Mouse (Mus musculus) embryonic facial prominence, embryonic 10.5 days (tissue): ENCODE results near the gene Phlda3. TPM values are rescaled to one million over a fixed set of nuclear protein-coding genes. Genes with fewer than 3 reads are reported as not detected.

Source experiments
- DNase-seq: peaks from one replicate; pipeline ENCODE4 v3.0.0-alpha.2; 2017; ENCODE audit warnings: low spot score
- H3K27ac ChIP-seq: fragments of 300-500 bp; sonication (generic); replicated peaks from 2 replicates; pipeline ENCODE4 v1.5.1; 2016; ENCODE audit warnings: mild to moderate bottlenecking
- H3K27me3 ChIP-seq: fragments of 300-500 bp; sonication (generic); replicated peaks from 2 replicates; pipeline ENCODE4 v1.6.1; 2016; ENCODE audit warnings: low read depth, mild to moderate bottlenecking; ENCODE audit not compliant: poor library complexity, severe bottlenecking
- H3K36me3 ChIP-seq: fragments of 300-500 bp; sonication (generic); replicated peaks from 2 replicates; pipeline ENCODE4 v1.6.1; 2016; ENCODE audit warnings: mild to moderate bottlenecking, moderate library complexity
- H3K4me1 ChIP-seq: fragments of 300-500 bp; sonication (generic); 2 replicates; pipeline ENCODE4 v1.6.1; 2016
- H3K4me3 ChIP-seq: fragments of 300-500 bp; sonication (generic); 2 replicates; pipeline ENCODE4 v1.5.1; 2016; ENCODE audit warnings: mild to moderate bottlenecking, moderate library complexity
- H3K9me3 ChIP-seq: fragments of 300-500 bp; sonication (generic); 2 replicates; pipeline ENCODE4 v1.6.1; 2016; ENCODE audit warnings: mild to moderate bottlenecking
- WGBS: fragments of 180-500 bp; shearing (Covaris S2); methylation state at CpG from one replicate; pipeline ENCODE4 v1.1.7; 2016; 5-methylcytosine and 5-hydroxymethylcytosine counted together
- polyA plus RNA-seq: library from polyadenylated mRNA; unstranded; fragments of >200 nt; fragmentation: Nextera tagmentation; extraction: Ambion mirVana; gene quantifications from 2 replicates; pipeline ENCODE4 v1.2.1, GENCODE M21; 2016

The Phlda3 gene
- polyA plus RNA-seq, 1 experiment from 2014 or later: 32.2 TPM

GRCm38 (mm10) chr1:135731897-135732684, 33.8 kb upstream of the Phlda3 start:
- peak overlapping the region; percentile 80 for H3K27ac ChIP-seq
- H3K4me3 ChIP-seq: peak overlapping the region; percentile 21; the same call in 1 of the 2 replicates
- no peaks in the 10 kb centered on the region for H3K36me3 ChIP-seq
- peaks cover 82% of the 10 kb centered on the region for H3K4me1 ChIP-seq
- peaks cover 15% of the 10 kb centered on the region for H3K27me3 ChIP-seq
- no peaks in the 10 kb centered on the region for H3K9me3 ChIP-seq
- peak; percentile 76 for DNase-seq
- WGBS: 36% methylated on average over 11 of the region's 11 CpGs

- peak; percentile 28 for DNase-seq
- Histone ChIP-seq H3K9me3 (no peaks in the 10 kb centered on the region), H3K4me3 (no peak overlapping the region), H3K4me1 (peaks cover 76% of the 10 kb centered on the region), H3K27me3 (no peaks in the 10 kb centered on the region; the same call in 1 of the 2 replicates), H3K27ac (peak overlapping the region; percentile 86), H3K36me3 (0 out of 2 replicates have a peak, but pooled peaks cover under 1% of the 10 kb centered on the region)
- 27% methylated on average over 6 of the region's 7 CpGs for WGBS
Observed at GRCm38 (mm10) chr1:135734225-135734937, 31.5 kb upstream of the Phlda3 start.

GRCm38 (mm10) chr1:135735460-135735859, 30.5 kb upstream of the Phlda3 start:
- H3K27me3 ChIP-seq: no peaks in the 10 kb centered on the region; the same call in 1 of the 2 replicates
- H3K9me3 ChIP-seq: no peaks in the 10 kb centered on the region
- DNase-seq: peak; percentile 66
- peak overlapping the region; percentile 86 for H3K27ac ChIP-seq
- no peak overlapping the region for H3K4me3 ChIP-seq
- H3K4me1 ChIP-seq: peaks cover 73% of the 10 kb centered on the region
- WGBS: 15% methylated on average over 6 of the region's 6 CpGs
- peaks cover 7% of the 10 kb centered on the region; the same call in 1 of the 2 replicates for H3K36me3 ChIP-seq

DNA sequence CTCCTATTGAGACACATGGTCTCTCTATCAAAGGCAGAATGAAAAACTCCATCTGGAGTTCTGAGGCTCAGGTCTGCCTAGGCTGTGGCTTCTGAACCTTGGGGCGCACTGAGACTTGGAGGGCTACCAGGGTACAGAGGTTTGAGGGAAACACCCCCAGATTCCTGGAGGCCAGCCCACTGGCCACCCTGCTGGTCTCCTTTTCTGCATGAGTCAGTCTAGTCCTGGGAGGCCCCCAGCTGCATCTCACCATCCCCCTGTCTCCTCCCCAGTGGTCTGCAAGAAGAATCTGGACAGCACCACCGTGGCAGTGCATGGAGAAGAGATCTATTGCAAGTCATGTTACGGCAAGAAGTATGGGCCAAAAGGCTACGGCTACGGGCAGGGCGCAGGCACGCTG, 20.9 kb upstream of the Phlda3 start:
- WGBS: 90% methylated on average over 7 of the region's 7 CpGs
- Histone ChIP-seq H3K27ac (no peak overlapping the region), H3K9me3 (no peaks in the 10 kb centered on the region), H3K4me3 (no peak overlapping the region), H3K4me1 (peaks cover 18% of the 10 kb centered on the region), H3K36me3 (peaks cover 38% of the 10 kb centered on the region), H3K27me3 (no peaks in the 10 kb centered on the region)
- DNase-seq: no peak

GRCm38 (mm10) chr1:135746248-135746647, 19.7 kb upstream of the Phlda3 start:
- Histone ChIP-seq H3K4me3 (no peak overlapping the region), H3K4me1 (peaks cover 10% of the 10 kb centered on the region), H3K9me3 (no peaks in the 10 kb centered on the region), H3K36me3 (peaks cover 50% of the 10 kb centered on the region), H3K27me3 (no peaks in the 10 kb centered on the region), H3K27ac (no peak overlapping the region)
- no peak for DNase-seq
- 85% methylated on average over 4 of the region's 4 CpGs for WGBS

DNA sequence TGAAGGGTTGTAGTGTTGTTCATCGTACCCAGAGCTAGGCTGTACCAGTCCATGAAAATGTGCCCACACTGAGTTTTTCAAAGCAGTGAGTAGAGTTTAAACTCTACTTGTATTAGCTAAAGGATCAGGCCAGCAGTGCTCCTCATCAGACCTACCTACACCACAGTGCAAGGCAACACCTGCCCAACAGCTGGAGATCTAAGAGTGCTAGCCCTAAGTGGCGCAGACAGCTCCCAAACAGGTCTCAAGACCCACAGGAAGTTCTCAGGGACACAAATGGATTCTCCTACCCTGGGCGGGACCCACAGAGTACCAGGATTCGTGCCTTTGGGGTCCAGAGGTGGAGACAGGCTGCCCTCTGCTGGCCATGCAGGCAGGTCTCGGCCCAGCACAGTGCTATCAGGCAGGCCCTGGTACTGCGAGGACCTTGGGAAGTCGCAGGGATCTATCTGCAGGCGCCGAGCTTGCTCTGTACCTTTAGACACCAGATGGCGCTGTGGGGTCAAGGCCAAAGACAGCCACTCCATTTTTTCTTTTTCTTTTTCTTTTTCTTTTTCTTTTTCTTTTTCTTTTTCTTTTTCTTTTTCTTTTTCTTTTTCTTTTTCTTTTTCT, 13.1 kb upstream of the Phlda3 start:
- Histone ChIP-seq H3K27me3 (peaks cover 6% of the 10 kb centered on the region; the same call in 1 of the 2 replicates), H3K36me3 (peaks cover 35% of the 10 kb centered on the region), H3K4me1 (0 out of 2 replicates have a peak, but pooled peaks cover 7% of the 10 kb centered on the region), H3K9me3 (no peaks in the 10 kb centered on the region), H3K27ac (no peak overlapping the region), H3K4me3 (no peak overlapping the region)
- 9% methylated on average over 10 of the region's 10 CpGs for WGBS
- DNase-seq: peak; percentile 95

GRCm38 (mm10) chr1:135755287-135755686, 10.6 kb upstream of the Phlda3 start:
- Histone ChIP-seq H3K27ac (no peak overlapping the region), H3K4me3 (no peak overlapping the region), H3K36me3 (peaks cover 12% of the 10 kb centered on the region), H3K9me3 (no peaks in the 10 kb centered on the region), H3K4me1 (0 out of 2 replicates have a peak, but pooled peaks cover 7% of the 10 kb centered on the region), H3K27me3 (peaks cover 6% of the 10 kb centered on the region; the same call in 1 of the 2 replicates)
- DNase-seq: no peak
- WGBS: 49% methylated on average over 9 of the region's 9 CpGs

- Histone ChIP-seq H3K27ac (no peak overlapping the region), H3K36me3 (peaks cover 6% of the 10 kb centered on the region), H3K4me3 (no peak overlapping the region), H3K27me3 (peaks cover 6% of the 10 kb centered on the region; the same call in 1 of the 2 replicates), H3K4me1 (0 out of 2 replicates have a peak, but pooled peaks cover 7% of the 10 kb centered on the region), H3K9me3 (no peaks in the 10 kb centered on the region)
- DNase-seq: no peak
- 91% methylated on average over 3 of the region's 3 CpGs for WGBS
Observed at GRCm38 (mm10) chr1:135755913-135756312, 10.0 kb upstream of the Phlda3 start.

- Histone ChIP-seq H3K27me3 (peaks cover 6% of the 10 kb centered on the region; the same call in 1 of the 2 replicates), H3K4me1 (0 out of 2 replicates have a peak, but pooled peaks cover 7% of the 10 kb centered on the region), H3K27ac (no peak overlapping the region), H3K9me3 (no peaks in the 10 kb centered on the region), H3K36me3 (no peaks in the 10 kb centered on the region), H3K4me3 (no peak overlapping the region)
- DNase-seq: no peak
- WGBS: 75% methylated on average over 8 of the region's 8 CpGs
Observed at GRCm38 (mm10) chr1:135757287-135757686, 8.6 kb upstream of the Phlda3 start.

DNA sequence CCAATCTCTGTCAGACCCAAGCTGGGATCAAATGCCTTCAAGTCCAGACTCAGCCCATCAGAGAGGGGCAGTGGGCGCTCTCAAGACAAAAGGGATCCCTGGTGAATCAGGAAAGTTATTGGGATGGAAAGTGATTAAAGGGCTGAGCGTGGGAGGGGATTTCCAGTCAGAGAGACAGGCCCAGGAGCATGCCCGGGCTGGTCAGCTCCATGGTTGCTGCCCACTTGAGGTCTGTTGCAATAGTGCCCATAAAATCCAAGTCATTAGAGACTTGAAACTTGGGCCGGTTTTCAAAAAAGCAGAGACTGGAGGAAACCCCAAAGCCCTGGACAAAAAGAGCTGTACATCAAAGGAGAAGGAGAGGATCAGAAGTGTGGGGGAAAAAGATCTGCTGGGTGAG, 6.2 kb upstream of the Phlda3 start:
- Histone ChIP-seq H3K4me1 (peaks cover 20% of the 10 kb centered on the region), H3K4me3 (no peak overlapping the region), H3K9me3 (no peaks in the 10 kb centered on the region), H3K27ac (no peak overlapping the region), H3K27me3 (peaks cover 15% of the 10 kb centered on the region), H3K36me3 (no peaks in the 10 kb centered on the region)
- WGBS: 70% methylated on average over 4 of the region's 4 CpGs
- DNase-seq: no peak

DNA sequence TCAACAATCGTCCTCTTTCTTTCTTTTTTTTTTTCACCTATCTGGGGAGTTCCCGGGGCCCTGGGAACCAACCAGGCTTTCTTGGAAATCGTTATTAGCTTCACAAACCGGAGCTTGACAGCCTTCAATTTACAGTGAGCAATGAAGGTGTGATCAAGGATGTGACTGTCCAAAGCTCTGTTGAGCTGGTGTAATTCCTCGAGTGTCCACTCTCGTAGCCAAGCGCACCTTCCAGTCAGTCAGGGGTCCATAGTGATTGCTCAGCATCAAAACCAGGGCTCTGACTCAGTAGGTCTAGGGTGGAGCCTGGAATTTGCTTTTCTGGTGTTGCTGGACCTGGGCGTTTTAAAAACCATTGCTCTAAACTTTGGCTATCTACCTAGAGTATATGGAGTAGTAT, 5.7 kb upstream of the Phlda3 start:
- Histone ChIP-seq H3K27ac (no peak overlapping the region), H3K27me3 (peaks cover 20% of the 10 kb centered on the region), H3K9me3 (no peaks in the 10 kb centered on the region), H3K4me1 (peaks cover 22% of the 10 kb centered on the region), H3K36me3 (no peaks in the 10 kb centered on the region), H3K4me3 (no peak overlapping the region)
- DNase-seq: no peak
- 71% methylated on average over 8 of the region's 8 CpGs for WGBS

- DNase-seq: no peak
- Histone ChIP-seq H3K4me3 (no peak overlapping the region), H3K9me3 (no peaks in the 10 kb centered on the region), H3K36me3 (no peaks in the 10 kb centered on the region), H3K27me3 (peaks cover 29% of the 10 kb centered on the region), H3K4me1 (peaks cover 36% of the 10 kb centered on the region), H3K27ac (no peak overlapping the region)
- WGBS: 90% methylated on average over 5 of the region's 5 CpGs
Observed at GRCm38 (mm10) chr1:135761728-135762127, 4.2 kb upstream of the Phlda3 start.
